Mouse (Mus musculus): ENCODE data around the gene Olfr485. TPM values are rescaled to one million over a fixed set of nuclear protein-coding genes. Genes with fewer than 3 reads are reported as not detected.

Gene Olfr485
- not detected for polyA plus RNA-seq (2014; fragmentation: Illumina TruSeq; extraction: RNeasy Lipid Tissue Mini Kit (QIAGEN cat#74804); ENCODE audit: insufficient read depth, low read depth, low replicate concordance)

DNA sequence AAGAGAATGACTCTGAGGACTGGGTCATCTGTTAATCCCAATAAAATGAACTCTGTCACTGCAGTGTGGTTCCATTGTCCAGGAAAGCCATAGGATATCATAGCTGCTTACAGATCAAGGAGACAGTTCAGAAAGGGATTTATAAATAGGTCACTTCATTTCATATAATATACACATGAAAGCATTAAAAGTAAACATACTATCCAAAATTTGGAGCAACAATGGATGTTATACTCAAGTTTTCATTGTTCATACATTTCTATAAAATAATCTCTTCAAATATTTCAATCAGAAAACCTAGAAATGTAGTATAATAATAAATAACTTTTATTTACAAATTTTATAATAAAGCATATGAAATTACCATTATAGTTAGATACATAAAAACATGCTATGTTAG is at the start of gene Olfr485:
Gene Olfr485, minus strand, starts transcription at position 101 of the 400 bp plus-strand sequence.

GRCm38 (mm10) chr7:108172642-108173041 is 13.0 kb upstream of the Olfr485 start, which contains the start of gene Olfr486:
TSS of gene Olfr486 (minus strand) at chr7:108172742.

DNA sequence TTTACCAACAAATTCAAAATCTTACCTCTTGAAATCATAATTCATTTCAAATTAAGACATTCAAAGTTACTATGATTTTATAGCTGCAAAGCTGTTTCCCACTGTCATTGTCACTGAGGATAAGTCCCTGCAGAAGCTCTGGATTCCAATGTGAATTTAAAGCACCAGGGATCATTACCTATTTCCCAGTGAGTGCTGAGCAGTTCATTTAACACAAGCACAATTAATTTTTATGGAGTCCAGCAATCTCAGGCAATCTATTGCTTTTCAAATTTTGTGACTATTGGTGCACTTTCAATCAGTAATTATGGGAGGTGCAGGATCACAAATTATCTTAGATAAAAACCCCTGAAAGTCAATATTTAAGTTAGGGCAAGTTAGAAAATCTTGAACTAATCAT is 32.3 kb downstream of the Olfr485 start, which contains the start of gene Olfr484:
Gene Olfr484, minus strand, starts transcription at position 101 of the 400 bp plus-strand sequence.

Other genes starting within 250 kb of the Olfr485 start
- not detected for gene Olfr473, start 229.4 kb downstream of the Olfr485 start, polyA plus RNA-seq (2014; fragmentation: Illumina TruSeq; extraction: RNeasy Lipid Tissue Mini Kit (QIAGEN cat#74804); ENCODE audit: insufficient read depth, low read depth, low replicate concordance)
- not detected for gene Olfr474, start 205.2 kb downstream of the Olfr485 start, polyA plus RNA-seq (2014; fragmentation: Illumina TruSeq; extraction: RNeasy Lipid Tissue Mini Kit (QIAGEN cat#74804); ENCODE audit: insufficient read depth, low read depth, low replicate concordance)
- gene Olfr476, start 195.1 kb downstream of the Olfr485 start, polyA plus RNA-seq (2014; fragmentation: Illumina TruSeq; extraction: RNeasy Lipid Tissue Mini Kit (QIAGEN cat#74804); ENCODE audit: insufficient read depth, low read depth, low replicate concordance), result not detected
- not detected for gene Olfr477, start 173.2 kb downstream of the Olfr485 start, polyA plus RNA-seq (2014; fragmentation: Illumina TruSeq; extraction: RNeasy Lipid Tissue Mini Kit (QIAGEN cat#74804); ENCODE audit: insufficient read depth, low read depth, low replicate concordance)
- gene Olfr478, start 125.9 kb downstream of the Olfr485 start, polyA plus RNA-seq (2014; fragmentation: Illumina TruSeq; extraction: RNeasy Lipid Tissue Mini Kit (QIAGEN cat#74804); ENCODE audit: insufficient read depth, low read depth, low replicate concordance), result not detected
- not detected for gene Olfr479, start 109.2 kb downstream of the Olfr485 start, polyA plus RNA-seq (2014; fragmentation: Illumina TruSeq; extraction: RNeasy Lipid Tissue Mini Kit (QIAGEN cat#74804); ENCODE audit: insufficient read depth, low read depth, low replicate concordance)
- not detected for gene Olfr480, start 92.5 kb downstream of the Olfr485 start, polyA plus RNA-seq (2014; fragmentation: Illumina TruSeq; extraction: RNeasy Lipid Tissue Mini Kit (QIAGEN cat#74804); ENCODE audit: insufficient read depth, low read depth, low replicate concordance)
- gene Olfr481, start 80.0 kb downstream of the Olfr485 start, polyA plus RNA-seq (2014; fragmentation: Illumina TruSeq; extraction: RNeasy Lipid Tissue Mini Kit (QIAGEN cat#74804); ENCODE audit: insufficient read depth, low read depth, low replicate concordance), result not detected
- gene Olfr482, start 62.3 kb downstream of the Olfr485 start, polyA plus RNA-seq (2014; fragmentation: Illumina TruSeq; extraction: RNeasy Lipid Tissue Mini Kit (QIAGEN cat#74804); ENCODE audit: insufficient read depth, low read depth, low replicate concordance), result not detected
- not detected for gene Olfr483, start 59.0 kb downstream of the Olfr485 start, polyA plus RNA-seq (2014; fragmentation: Illumina TruSeq; extraction: RNeasy Lipid Tissue Mini Kit (QIAGEN cat#74804); ENCODE audit: insufficient read depth, low read depth, low replicate concordance)
- gene Olfr484, start 32.4 kb downstream of the Olfr485 start, polyA plus RNA-seq (2014; fragmentation: Illumina TruSeq; extraction: RNeasy Lipid Tissue Mini Kit (QIAGEN cat#74804); ENCODE audit: insufficient read depth, low read depth, low replicate concordance), result not detected
- not detected for gene Olfr486, start 12.9 kb upstream of the Olfr485 start, polyA plus RNA-seq (2014; fragmentation: Illumina TruSeq; extraction: RNeasy Lipid Tissue Mini Kit (QIAGEN cat#74804); ENCODE audit: insufficient read depth, low read depth, low replicate concordance)
- not detected for gene Olfr487, start 54.8 kb upstream of the Olfr485 start, polyA plus RNA-seq (2014; fragmentation: Illumina TruSeq; extraction: RNeasy Lipid Tissue Mini Kit (QIAGEN cat#74804); ENCODE audit: insufficient read depth, low read depth, low replicate concordance)
- gene Olfr488, start 98.5 kb upstream of the Olfr485 start, polyA plus RNA-seq (2014; fragmentation: Illumina TruSeq; extraction: RNeasy Lipid Tissue Mini Kit (QIAGEN cat#74804); ENCODE audit: insufficient read depth, low read depth, low replicate concordance), result not detected
- gene Olfr490, start 129.1 kb upstream of the Olfr485 start, polyA plus RNA-seq (2014; fragmentation: Illumina TruSeq; extraction: RNeasy Lipid Tissue Mini Kit (QIAGEN cat#74804); ENCODE audit: insufficient read depth, low read depth, low replicate concordance), result not detected
- not detected for gene Olfr491, start 153.6 kb upstream of the Olfr485 start, polyA plus RNA-seq (2014; fragmentation: Illumina TruSeq; extraction: RNeasy Lipid Tissue Mini Kit (QIAGEN cat#74804); ENCODE audit: insufficient read depth, low read depth, low replicate concordance)
- gene Olfr492, start 163.8 kb upstream of the Olfr485 start, polyA plus RNA-seq (2014; fragmentation: Illumina TruSeq; extraction: RNeasy Lipid Tissue Mini Kit (QIAGEN cat#74804); ENCODE audit: insufficient read depth, low read depth, low replicate concordance), result not detected
- not detected for gene Olfr493, start 187.1 kb upstream of the Olfr485 start, polyA plus RNA-seq (2014; fragmentation: Illumina TruSeq; extraction: RNeasy Lipid Tissue Mini Kit (QIAGEN cat#74804); ENCODE audit: insufficient read depth, low read depth, low replicate concordance)
- gene Olfr494, start 205.5 kb upstream of the Olfr485 start, polyA plus RNA-seq (2014; fragmentation: Illumina TruSeq; extraction: RNeasy Lipid Tissue Mini Kit (QIAGEN cat#74804); ENCODE audit: insufficient read depth, low read depth, low replicate concordance), result not detected
- gene Olfr495, start 233.3 kb upstream of the Olfr485 start, polyA plus RNA-seq (2014; fragmentation: Illumina TruSeq; extraction: RNeasy Lipid Tissue Mini Kit (QIAGEN cat#74804); ENCODE audit: insufficient read depth, low read depth, low replicate concordance), result not detected

Data from lung, adult 10 weeks (tissue).